Mouse (Mus musculus): ENCODE data around the gene Lmbr1l. TPM values are rescaled to one million over a fixed set of nuclear protein-coding genes. Genes with fewer than 3 reads are reported as not detected.
"Not testable (repeated sequence)": the region's sequence is repeated elsewhere in the genome, so short reads cannot be mapped to it uniquely, and the experiment has no call there.

Lmbr1l gene
- polyA plus RNA-seq, 1 experiment from 2014 or later = 4.5 TPM

DNA sequence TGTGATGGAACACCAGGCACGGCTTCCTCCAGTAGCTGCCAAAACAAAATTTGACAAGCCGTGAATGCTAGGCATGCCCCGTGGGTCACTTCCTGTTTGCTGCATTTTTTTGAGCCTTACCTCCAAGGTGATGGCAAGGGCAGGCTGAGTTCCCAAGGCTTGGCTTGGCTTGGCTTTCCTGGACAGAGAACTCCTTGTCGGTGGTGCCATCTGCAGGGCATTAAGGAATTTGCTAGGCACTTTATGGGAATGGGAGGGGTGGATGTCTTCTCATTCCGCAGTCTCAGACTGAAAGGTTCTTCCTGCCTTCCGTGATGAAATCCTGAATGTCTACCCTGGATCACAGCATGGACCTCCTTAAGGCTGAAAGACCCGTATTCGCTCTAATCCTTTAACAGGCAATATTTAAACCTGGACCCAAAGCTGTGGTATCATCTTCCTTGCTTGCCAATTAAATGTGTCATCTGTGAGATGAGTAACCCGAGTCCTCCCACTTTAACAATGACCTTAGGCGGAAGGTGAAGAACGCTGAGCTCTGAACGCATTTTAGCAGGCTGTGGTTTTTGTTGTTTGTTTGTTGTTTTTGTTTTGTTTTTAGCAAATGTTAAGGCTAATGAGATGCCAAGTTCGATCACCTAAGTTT is 10.7 kb upstream of the Lmbr1l start:
- no peak overlapping the region for H3K4me3 ChIP-seq (ENCODE audit: low read depth, low read length)
- ATAC-seq (ENCODE audit: insufficient read depth) = peak; percentile 69
- peak; percentile 81 for TF ChIP-seq CTCF (IDR thresholded peaks at IDR 0.05; ENCODE audit: low read depth)
- no peaks in the 10 kb centered on the region for H3K27me3 ChIP-seq (ENCODE audit: insufficient read depth, low read length)
- H3K9me3 ChIP-seq (ENCODE audit: low read depth, low read length) = no peaks in the 10 kb centered on the region
- WGBS = 13% methylated on average over 13 of the region's 13 CpGs
- H3K36me3 ChIP-seq (ENCODE audit: insufficient read depth) = peaks cover 18% of the 10 kb centered on the region
- H3K4me1 ChIP-seq (ENCODE audit: insufficient read depth) = no peaks in the 10 kb centered on the region
- H3K4me2 ChIP-seq = 0 out of 2 replicates have a peak overlapping the region, but pooled peaks have one; percentile 15
- no peak overlapping the region for H3K27ac ChIP-seq (ENCODE audit: low read depth)
- peak; percentile 90 for DNase-seq
- no peak overlapping the region for H3K9ac ChIP-seq

- H3K4me1 ChIP-seq (ENCODE audit: insufficient read depth) = no peaks in the 10 kb centered on the region
- no peak overlapping the region for H3K27ac ChIP-seq (ENCODE audit: low read depth)
- H3K4me2 ChIP-seq = no peak overlapping the region
- no peak for TF ChIP-seq CTCF (IDR thresholded peaks at IDR 0.05; ENCODE audit: low read depth)
- ATAC-seq (ENCODE audit: insufficient read depth) = no peak
- 79% methylated on average over 5 of the region's 5 CpGs for WGBS
- no peak overlapping the region for H3K4me3 ChIP-seq (ENCODE audit: low read depth, low read length)
- H3K9me3 ChIP-seq (ENCODE audit: low read depth, low read length) = no peaks in the 10 kb centered on the region
- peaks cover 13% of the 10 kb centered on the region for H3K36me3 ChIP-seq (ENCODE audit: insufficient read depth)
- no peak for DNase-seq
- H3K27me3 ChIP-seq (ENCODE audit: insufficient read depth, low read length) = no peaks in the 10 kb centered on the region
- no peak overlapping the region for H3K9ac ChIP-seq
Measured at GRCm38 (mm10) chr15:98927566-98927965, 9.5 kb upstream of the Lmbr1l start.

DNA sequence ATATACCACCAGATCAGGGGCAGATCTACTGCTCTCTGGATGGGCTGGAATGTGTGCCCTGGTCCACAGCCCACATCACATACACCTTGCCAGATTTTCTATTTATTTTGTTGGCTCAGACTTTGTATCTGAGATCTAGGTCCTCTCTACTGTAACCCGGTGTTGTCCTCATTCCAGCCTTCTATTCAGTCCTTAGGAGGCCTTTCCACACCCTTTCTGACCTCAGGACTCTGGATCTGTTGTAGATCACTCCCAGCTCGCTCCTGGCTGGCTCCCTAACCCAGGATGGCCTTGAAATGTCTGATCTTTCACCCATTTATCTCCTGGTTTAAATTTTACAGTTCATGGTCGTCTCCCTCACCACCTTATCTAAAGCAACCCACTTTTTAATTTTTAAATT is 6.7 kb upstream of the Lmbr1l start:
- no peaks in the 10 kb centered on the region for H3K9me3 ChIP-seq (ENCODE audit: low read depth, low read length)
- no peak overlapping the region for H3K4me2 ChIP-seq
- H3K4me3 ChIP-seq (ENCODE audit: low read depth, low read length) = no peak overlapping the region
- ATAC-seq (ENCODE audit: insufficient read depth) (no peak), DNase-seq (no peak)
- 54% methylated on average over 3 of the region's 3 CpGs for WGBS
- no peaks in the 10 kb centered on the region for H3K4me1 ChIP-seq (ENCODE audit: insufficient read depth)
- no peak overlapping the region for H3K27ac ChIP-seq (ENCODE audit: low read depth)
- no peak overlapping the region for H3K9ac ChIP-seq
- H3K36me3 ChIP-seq (ENCODE audit: insufficient read depth) = no peaks in the 10 kb centered on the region
- no peak for TF ChIP-seq CTCF (IDR thresholded peaks at IDR 0.05; ENCODE audit: low read depth)
- H3K27me3 ChIP-seq (ENCODE audit: insufficient read depth, low read length) = no peaks in the 10 kb centered on the region

- DNase-seq = no peak
- no peaks in the 10 kb centered on the region for H3K27me3 ChIP-seq (ENCODE audit: insufficient read depth, low read length)
- 66% methylated on average over 2 of the region's 2 CpGs for WGBS
- no peak overlapping the region for H3K4me3 ChIP-seq (ENCODE audit: low read depth, low read length)
- no peak overlapping the region for H3K9ac ChIP-seq
- H3K27ac ChIP-seq (ENCODE audit: low read depth) = no peak overlapping the region
- no peak for TF ChIP-seq CTCF (IDR thresholded peaks at IDR 0.05; ENCODE audit: low read depth)
- H3K36me3 ChIP-seq (ENCODE audit: insufficient read depth) = no peaks in the 10 kb centered on the region
- H3K4me2 ChIP-seq = no peak overlapping the region
- no peaks in the 10 kb centered on the region for H3K9me3 ChIP-seq (ENCODE audit: low read depth, low read length)
- ATAC-seq (ENCODE audit: insufficient read depth) = no peak
- no peaks in the 10 kb centered on the region for H3K4me1 ChIP-seq (ENCODE audit: insufficient read depth)
Measured at GRCm38 (mm10) chr15:98923031-98923537, 5.1 kb upstream of the Lmbr1l start.

- TF ChIP-seq CTCF (IDR thresholded peaks at IDR 0.05; ENCODE audit: low read depth) = no peak
- Histone ChIP-seq H3K9me3 (ENCODE audit: low read depth, low read length) (no peaks in the 10 kb centered on the region), H3K4me1 (ENCODE audit: insufficient read depth) (no peaks in the 10 kb centered on the region), H3K27ac (ENCODE audit: low read depth) (no peak overlapping the region), H3K4me3 (ENCODE audit: low read depth, low read length) (no peak overlapping the region), H3K36me3 (ENCODE audit: insufficient read depth) (no peaks in the 10 kb centered on the region), H3K9ac (no peak overlapping the region), H3K27me3 (ENCODE audit: insufficient read depth, low read length) (no peaks in the 10 kb centered on the region), H3K4me2 (no peak overlapping the region)
- 30% methylated on average over 3 of the region's 3 CpGs for WGBS
- DNase-seq (no peak), ATAC-seq (ENCODE audit: insufficient read depth) (no peak)
Measured at GRCm38 (mm10) chr15:98922581-98922980, 4.5 kb upstream of the Lmbr1l start.

GRCm38 (mm10) chr15:98921510-98921909 is 3.5 kb upstream of the Lmbr1l start:
- Histone ChIP-seq H3K27ac (ENCODE audit: low read depth) (no peak overlapping the region), H3K4me2 (no peak overlapping the region), H3K4me3 (ENCODE audit: low read depth, low read length) (no peak overlapping the region), H3K27me3 (ENCODE audit: insufficient read depth, low read length) (no peaks in the 10 kb centered on the region), H3K9ac (no peak overlapping the region), H3K36me3 (ENCODE audit: insufficient read depth) (no peaks in the 10 kb centered on the region), H3K9me3 (ENCODE audit: low read depth, low read length) (no peaks in the 10 kb centered on the region), H3K4me1 (ENCODE audit: insufficient read depth) (no peaks in the 10 kb centered on the region; the same call in 1 of the 2 replicates)
- TF ChIP-seq CTCF (IDR thresholded peaks at IDR 0.05; ENCODE audit: low read depth) = no peak
- 79% methylated on average over 5 of the region's 5 CpGs for WGBS
- ATAC-seq (ENCODE audit: insufficient read depth) = no peak
- DNase-seq = no peak

DNA sequence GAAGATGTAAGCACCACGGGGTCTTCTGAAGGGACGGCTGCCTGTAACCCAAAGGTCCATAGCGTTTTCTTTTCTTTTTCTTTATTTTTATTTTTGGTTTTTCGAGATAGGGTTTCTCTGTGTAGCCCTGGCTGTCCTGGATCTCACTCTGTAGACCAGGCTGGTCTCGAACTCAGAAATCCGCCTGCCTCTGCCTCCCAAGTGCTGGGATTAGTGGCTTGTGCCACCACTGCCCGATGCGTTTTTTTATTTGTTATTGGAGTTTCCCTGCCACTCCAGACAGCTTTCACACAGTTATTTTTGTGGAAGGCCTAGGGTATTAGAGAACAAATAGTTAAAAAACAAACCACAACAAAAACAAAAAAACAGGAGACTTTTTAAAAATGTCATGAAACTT is 466 bp upstream of the Lmbr1l start:
- H3K27me3 ChIP-seq (ENCODE audit: insufficient read depth, low read length); H3K36me3 ChIP-seq (ENCODE audit: insufficient read depth); ATAC-seq (ENCODE audit: insufficient read depth); H3K9me3 ChIP-seq (ENCODE audit: low read depth, low read length); DNase-seq; H3K4me1 ChIP-seq (ENCODE audit: insufficient read depth): not testable (repeated sequence)
- peak overlapping the region; percentile 45 for H3K9ac ChIP-seq
- 22% methylated on average over 8 of the region's 8 CpGs for WGBS
- peak overlapping the region; percentile 78 for H3K27ac ChIP-seq (ENCODE audit: low read depth)
- peak overlapping the region; percentile 86 for H3K4me3 ChIP-seq (ENCODE audit: low read depth, low read length)
- H3K4me2 ChIP-seq = peak overlapping the region; percentile 86

Data from lung, embryonic 14.5 days (tissue).